Mouse (Mus musculus): ENCODE results near the gene Sebox.

Sebox gene

GRCm38 (mm10) chr11:78544449-78545111 is 41.3 kb downstream of the Sebox start:
- no peak for TF ChIP-seq GATA4 (IDR thresholded peaks at IDR 0.05; ENCODE audit: insufficient replicate concordance, low read length)

- TF ChIP-seq GATA4 (IDR thresholded peaks at IDR 0.05; ENCODE audit: insufficient replicate concordance, low read length), result no peak
Measured at GRCm38 (mm10) chr11:78545181-78545580, 41.9 kb downstream of the Sebox start.

- no peak; the same call in 1 of the 2 replicates for TF ChIP-seq GATA4 (IDR thresholded peaks at IDR 0.05; ENCODE audit: insufficient replicate concordance, low read length)
Measured at GRCm38 (mm10) chr11:78547718-78548460, 44.6 kb downstream of the Sebox start.

GRCm38 (mm10) chr11:78549491-78549987 is 46.3 kb downstream of the Sebox start:
- no peak for TF ChIP-seq GATA4 (IDR thresholded peaks at IDR 0.05; ENCODE audit: insufficient replicate concordance, low read length)

GRCm38 (mm10) chr11:78550168-78551058 is 47.2 kb downstream of the Sebox start, which contains the start of gene Tmem97:
Tmem97 (minus strand) TSS chr11:78550777.
- TF ChIP-seq GATA4 (IDR thresholded peaks at IDR 0.05; ENCODE audit: insufficient replicate concordance, low read length), result no peak

- TF ChIP-seq GATA4 (IDR thresholded peaks at IDR 0.05; ENCODE audit: insufficient replicate concordance, low read length), result no peak
Measured at GRCm38 (mm10) chr11:78551059-78551398, 47.8 kb downstream of the Sebox start.

Measured in liver, adult (tissue).